8 mouse cellular contexts compared by ENCODE assay signal in genomic region chr12:24928051-24928748, GRCm38 (mm10). TPM values are rescaled to one million over a fixed set of nuclear protein-coding genes. Genes with fewer than 3 reads are reported as not detected.
DNase-seq lines count a peak whose midpoint lies in the region; ATAC-seq lines count a peak whose summit lies in the region.

No protein-coding gene starts in this region.

- DNase-seq in ovary, adult 18-20 months (ENCODE audit: low spot score), result peak; percentile 23
- DNase-seq in ovary, postnatal 36 days (ENCODE audit: low spot score), result no peak
- peak; percentile 82 to 88 for DNase-seq in left cerebral cortex, adult 18-20 months (ENCODE audit: low spot score in 2 of 2)
- DNase-seq in right cerebral cortex, adult 18-20 months, result peak; percentile 88
- DNase-seq in embryo, embryonic 9.5 days (ENCODE audit: extremely low spot score), result no peak
- no peak for DNase-seq in urinary bladder, postnatal 14 days (ENCODE audit: low spot score)
- no peak for DNase-seq in gastrocnemius, postnatal 10 days

- H3K9me3 ChIP-seq in heart, embryonic 16.5 days (replicated peaks; ENCODE audit: control insufficient read depth, low read length), result no peaks in the 10 kb centered on the region

- H3K4me2 ChIP-seq in heart, embryonic 16.5 days (ENCODE audit: low read depth, low read length), result no peak overlapping the region

- H3K4me3 ChIP-seq in heart, embryonic 16.5 days (ENCODE audit: low read length), result no peak overlapping the region

- H3K4me1 ChIP-seq in heart, embryonic 16.5 days (ENCODE audit: control insufficient read depth, insufficient read depth, low read length), result peaks cover 37% of the 10 kb centered on the region

- H3K27me3 ChIP-seq in heart, embryonic 16.5 days (ENCODE audit: control insufficient read depth, insufficient read depth, low read length), result no peaks in the 10 kb centered on the region

- H3K9ac ChIP-seq in heart, embryonic 16.5 days (ENCODE audit: low read length), result peak overlapping the region; percentile 40; the same call in 1 of the 2 replicates

- WGBS in heart, embryonic 16.5 days, result 57% methylated on average over 18 of the region's 18 CpGs

- no peak for ATAC-seq in heart, embryonic 16.5 days (replicated peaks; ENCODE audit: extremely low read depth, insufficient read depth, low FRiP score)

- H3K36me3 ChIP-seq in heart, embryonic 16.5 days (ENCODE audit: control insufficient read depth, insufficient read depth), result no peaks in the 10 kb centered on the region

- H3K27ac ChIP-seq in heart, embryonic 16.5 days (ENCODE audit: low read length), result peak overlapping the region; percentile 61

RNA-seq across cellular contexts. Expression of gene Kidins220, which starts 46.5 kb away (rescaled TPM):
- 35.5 and 39.6 TPM in 2 replicates for polyA plus RNA-seq in heart, embryonic 16.5 days (2015; fragmentation: Nextera tagmentation; extraction: Ambion mirVana)
- 100 to 1,000 TPM; 322 to 340 TPM for total RNA-seq in left cerebral cortex, adult 18-20 months (2021)
- total RNA-seq in gastrocnemius, postnatal 10 days (2021), result 10 to 100 TPM; 38.4 to 57.8 TPM

Comparison
In these comparisons a context has a peak if more than half of its experiments do, and no peak if none do; other contexts are left out.
1. DNase-seq: peak in ovary, adult 18-20 months (single experiment), left cerebral cortex, adult 18-20 months (2 of 2) and right cerebral cortex, adult 18-20 months (single experiment); none in ovary, postnatal 36 days (single experiment), embryo, embryonic 9.5 days (single experiment), urinary bladder, postnatal 14 days (single experiment) and gastrocnemius, postnatal 10 days (single experiment).
2. RNA of gene Kidins220, which starts 46.5 kb away (total RNA-seq): 322 to 340 TPM in left cerebral cortex, adult 18-20 months; 38.4 to 57.8 TPM in gastrocnemius, postnatal 10 days; every median in the first group is over 4 times any median in the second.